Mouse (Mus musculus) cerebellum, postnatal 36 days (tissue): ENCODE results near the gene Arcn1.

Source experiments
- DNase-seq, 2 experiments: peaks; one replicate each; pipeline ENCODE4 v3.0.0; 2021 to 2022; ENCODE audit warnings: mixed read lengths in 2 of 2

The Arcn1 gene

DNA sequence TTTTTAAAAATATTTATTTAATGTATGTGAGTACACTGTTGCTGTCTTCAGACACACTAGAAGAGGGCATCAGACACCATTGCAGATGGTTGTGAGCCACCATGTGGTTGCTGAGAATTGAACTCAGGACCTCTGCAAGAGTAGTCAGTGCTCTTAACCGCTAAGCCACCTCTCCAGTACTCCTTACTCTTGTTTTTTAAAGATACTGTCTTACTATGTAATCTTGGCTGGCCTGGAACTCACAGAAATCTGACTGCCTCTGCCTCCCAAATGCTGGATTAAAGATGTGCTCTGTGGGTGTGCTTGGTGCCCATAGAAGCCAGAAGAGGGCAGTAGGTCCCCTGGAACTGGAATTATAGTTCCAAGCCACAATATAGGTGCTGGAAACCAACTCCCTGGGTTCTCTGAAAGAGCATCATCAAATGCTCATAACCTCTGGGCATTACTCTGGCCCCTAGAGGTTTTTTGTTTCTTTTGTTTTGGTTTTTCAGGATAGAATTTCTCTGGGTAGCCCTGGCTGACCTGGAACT lies 26.9 kb downstream of the Arcn1 start:
- DNase-seq = no peak

DNA sequence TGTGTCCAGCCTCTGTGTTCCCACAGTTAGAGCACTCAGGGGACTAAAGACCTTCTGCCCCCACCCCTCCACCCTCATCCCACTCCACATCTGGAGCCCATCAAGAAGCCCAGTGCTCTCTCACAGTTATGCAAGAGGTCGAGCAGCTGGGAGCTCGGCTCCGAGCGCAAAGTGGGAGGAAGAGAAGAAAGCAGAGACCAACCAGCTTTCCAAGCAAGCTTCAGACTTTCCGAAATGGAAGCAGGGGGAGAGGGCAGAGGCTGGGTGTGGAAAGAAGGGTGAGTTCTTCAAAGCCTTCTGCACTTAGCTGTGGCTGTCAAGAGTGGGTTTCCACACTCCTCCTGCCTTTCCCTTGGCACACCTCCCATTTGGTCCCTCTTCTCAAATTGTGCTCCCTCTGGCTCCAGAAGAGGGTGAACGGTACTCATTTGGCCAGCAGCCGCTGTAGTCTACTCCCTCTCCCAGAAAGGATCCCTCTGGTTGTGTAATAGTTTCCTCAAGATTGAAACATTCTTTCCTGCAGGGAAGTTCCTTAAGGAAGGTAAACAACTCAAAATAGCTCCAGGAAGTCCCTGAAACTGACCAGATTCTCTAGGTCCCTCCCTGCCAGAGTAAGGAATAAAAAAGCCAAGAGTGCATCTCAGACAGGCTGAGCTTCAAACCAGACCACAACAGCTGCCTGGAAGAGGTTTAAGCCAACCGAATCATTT lies 30.2 kb downstream of the Arcn1 start:
- no peak for DNase-seq

DNA sequence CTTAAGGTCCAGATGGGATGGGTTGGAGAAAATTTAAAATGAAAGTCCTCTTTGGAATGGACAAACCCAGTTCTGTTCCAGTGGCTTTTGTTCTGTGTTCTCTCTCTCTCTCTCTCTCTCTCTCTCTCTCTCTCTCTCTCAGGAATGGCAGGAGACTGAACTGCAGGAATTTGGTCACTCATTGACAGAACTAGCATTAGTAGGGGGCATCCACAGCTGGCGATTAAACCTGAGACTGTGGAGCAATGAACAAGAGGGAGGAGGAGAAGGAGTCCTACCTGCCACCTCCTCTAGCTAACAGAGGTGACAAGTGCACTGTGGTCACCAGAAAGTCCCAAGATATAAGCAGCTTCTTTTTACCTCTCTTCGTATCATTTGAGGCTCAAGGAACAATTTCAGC lies 31.3 kb downstream of the Arcn1 start:
- DNase-seq = no peak

DNA sequence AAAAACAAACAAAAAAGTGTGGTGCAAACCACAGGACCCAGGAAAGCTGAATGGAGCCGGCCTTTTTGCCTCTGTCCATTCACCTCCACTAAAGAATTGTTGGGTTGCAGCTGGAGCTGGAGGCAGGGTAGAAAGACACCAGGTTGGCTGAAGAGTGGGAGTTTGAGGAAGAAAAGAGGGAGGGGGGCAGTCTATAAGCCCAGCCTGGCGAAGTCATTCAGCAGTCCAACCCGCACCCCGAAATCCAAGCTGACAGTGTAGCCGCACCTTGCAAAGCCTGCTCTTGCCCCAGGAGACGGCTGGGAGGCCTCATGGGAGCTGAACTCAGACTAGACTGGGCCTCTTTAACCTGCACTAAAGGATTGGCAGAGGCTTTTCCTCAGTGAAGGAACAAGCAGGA lies 31.8 kb downstream of the Arcn1 start:
- no peak for DNase-seq

DNA sequence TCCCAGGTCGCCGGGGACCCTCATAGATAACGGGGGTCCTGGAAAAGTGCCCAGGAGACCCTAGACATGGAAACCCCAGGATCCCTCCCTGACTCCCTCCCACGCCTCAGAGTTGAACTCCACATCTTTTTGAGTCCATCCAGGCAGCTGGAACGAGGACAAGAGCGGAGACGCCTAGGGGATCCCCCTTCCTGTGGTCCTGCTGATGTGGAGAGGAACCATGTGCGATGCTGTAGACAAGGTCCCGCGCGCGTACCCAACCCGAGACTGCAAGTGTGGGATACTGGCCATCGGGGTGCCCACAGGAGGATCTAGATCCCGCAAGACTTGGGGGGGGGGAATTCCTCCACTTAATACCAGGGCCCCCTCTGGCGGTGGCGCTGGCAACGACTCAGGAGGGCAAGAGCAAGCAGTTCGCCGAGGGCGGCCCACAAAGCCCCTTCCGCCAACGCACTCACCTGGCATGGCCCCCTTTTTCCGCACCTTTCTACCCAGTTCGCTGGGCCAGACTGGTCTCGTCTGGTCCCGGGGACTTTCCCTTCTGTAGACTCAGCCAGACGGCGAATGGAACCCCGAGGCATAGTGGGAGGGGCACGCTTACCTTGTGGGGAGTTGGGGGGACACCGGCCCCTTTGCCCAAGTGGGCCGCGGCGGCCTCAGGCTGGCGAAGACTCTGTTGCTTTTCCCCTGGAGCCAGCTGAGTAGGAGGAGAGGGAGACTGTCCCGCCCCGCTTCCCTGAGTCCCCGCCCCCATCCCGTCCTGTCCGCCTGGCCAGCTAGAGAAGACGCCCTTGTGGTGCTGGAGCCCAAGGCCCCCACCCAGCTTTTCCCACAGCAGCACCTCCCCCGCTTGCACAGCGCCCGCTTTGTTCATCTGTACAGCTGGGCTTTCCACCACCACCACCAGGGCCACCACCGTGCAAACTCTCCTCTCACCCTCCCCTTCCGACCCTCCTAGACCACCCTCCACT lies 32.8 kb downstream of the Arcn1 start, which contains the start of gene Phldb1:
Gene Phldb1 (minus strand): TSS at position 675 of the 971 bp plus-strand sequence.
- DNase-seq = peak in 1 of 2 experiments; percentile 57

DNA sequence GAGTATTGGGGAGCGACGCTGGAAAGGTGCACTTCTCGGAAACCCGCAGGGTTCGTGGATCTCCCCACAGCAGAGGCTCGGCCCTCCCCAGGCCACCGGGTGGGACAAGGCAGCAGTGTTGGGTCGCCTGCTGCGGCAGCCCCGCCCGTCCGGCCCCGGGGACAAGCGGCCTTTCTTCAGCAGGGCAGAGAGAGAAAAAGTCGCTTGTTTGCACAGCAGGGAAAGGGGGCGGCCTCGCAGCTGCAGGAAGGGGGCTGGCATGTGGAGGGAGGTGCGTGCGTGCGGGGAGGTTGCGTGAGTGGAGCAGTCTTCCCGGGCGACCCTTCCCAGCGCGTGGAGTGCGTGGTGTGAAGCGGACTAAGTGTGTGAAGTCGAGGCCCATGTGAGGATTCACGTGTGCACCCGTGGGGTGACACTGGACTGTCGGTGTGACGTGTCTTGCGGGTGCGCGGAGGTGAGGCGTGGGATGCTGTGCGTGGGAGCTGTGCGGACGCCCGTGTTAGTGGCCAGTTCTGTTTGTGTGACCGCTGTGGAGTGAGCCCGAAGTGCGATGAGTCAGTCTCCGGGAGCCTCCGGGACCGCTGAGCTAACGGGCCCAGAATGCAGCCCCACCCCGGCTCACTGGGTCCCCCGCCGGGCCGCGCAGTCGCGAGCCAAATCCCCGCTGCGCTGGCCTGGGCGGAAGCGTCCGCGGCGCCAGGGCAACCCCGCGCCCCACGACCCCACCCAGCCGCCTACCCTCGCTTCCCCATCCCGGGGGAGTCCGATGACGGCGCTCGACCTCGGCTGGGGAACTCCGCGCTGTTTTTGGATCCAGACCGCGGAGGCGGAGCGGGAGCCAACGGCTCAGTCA lies 33.7 kb downstream of the Arcn1 start:
- peak; percentile 39 to 50 for DNase-seq

DNA sequence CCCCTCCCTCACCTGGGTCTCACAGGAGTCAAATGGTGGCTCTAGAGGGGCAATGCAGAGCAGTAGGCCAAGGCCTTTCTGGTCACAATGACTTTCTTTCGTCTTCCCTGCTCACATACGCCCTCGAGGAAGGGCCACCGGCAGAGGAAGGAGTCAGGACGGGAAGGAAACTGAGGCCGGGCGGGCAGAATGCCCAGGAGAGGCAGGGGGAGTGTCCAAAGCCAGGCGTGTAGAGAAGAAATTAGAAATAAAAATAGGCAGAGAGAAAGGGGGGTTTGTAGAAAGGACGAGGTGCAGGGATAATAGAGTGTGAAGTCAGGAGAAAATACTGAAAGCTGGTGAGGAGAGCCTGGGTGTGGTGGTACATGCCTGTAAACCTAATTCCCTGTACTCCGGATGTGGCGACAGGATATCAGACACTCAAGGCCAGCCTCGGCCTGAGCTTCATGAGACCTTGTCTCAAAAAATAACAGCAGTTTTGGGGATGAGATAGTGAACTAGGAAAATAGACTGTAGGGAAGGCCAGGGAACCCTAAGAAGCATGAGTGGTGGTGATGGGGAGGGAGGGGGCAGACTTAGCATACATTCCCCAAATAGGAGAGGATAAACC lies 34.6 kb downstream of the Arcn1 start:
- DNase-seq = no peak

DNA sequence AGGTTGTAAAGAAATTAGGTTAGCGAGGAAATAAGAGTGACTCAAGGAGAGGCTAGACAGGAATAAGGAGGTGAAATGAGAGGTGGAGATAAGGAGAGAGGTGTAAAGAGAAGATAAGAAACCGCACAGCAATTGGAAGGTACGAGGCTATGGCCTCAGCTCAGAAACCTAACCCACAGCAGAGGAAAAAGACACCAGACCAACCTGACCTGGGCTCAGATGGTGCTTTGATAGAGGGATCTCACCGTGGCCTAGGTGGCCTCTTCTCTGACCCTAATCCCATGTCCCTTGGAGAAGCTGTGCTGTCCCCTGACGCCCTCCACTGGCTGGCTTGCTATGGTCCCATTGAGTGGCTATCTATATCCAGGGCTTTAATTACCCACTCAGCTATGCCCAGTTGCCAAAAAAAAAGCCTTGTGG lies 35.5 kb downstream of the Arcn1 start:
- DNase-seq = no peak

DNA sequence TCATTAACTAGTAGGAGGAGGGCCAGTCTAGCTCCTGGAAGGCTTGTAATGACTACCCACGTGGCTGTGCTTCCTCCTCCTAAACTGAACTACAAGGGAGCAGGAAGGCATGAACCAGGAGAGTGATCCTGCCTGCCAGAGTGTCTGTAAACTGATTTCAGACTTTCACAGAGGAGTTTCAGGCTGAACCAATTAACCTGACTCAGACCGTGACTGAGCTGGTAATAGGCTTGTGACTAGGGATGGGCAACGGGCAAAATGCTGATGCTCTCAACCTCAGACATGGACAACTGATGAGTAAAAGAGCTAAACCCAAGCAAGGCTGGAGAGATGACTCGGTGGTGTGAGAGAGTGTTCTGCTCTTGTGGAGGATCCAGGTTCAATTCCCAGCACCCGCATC lies 40.2 kb downstream of the Arcn1 start:
- DNase-seq = no peak

DNA sequence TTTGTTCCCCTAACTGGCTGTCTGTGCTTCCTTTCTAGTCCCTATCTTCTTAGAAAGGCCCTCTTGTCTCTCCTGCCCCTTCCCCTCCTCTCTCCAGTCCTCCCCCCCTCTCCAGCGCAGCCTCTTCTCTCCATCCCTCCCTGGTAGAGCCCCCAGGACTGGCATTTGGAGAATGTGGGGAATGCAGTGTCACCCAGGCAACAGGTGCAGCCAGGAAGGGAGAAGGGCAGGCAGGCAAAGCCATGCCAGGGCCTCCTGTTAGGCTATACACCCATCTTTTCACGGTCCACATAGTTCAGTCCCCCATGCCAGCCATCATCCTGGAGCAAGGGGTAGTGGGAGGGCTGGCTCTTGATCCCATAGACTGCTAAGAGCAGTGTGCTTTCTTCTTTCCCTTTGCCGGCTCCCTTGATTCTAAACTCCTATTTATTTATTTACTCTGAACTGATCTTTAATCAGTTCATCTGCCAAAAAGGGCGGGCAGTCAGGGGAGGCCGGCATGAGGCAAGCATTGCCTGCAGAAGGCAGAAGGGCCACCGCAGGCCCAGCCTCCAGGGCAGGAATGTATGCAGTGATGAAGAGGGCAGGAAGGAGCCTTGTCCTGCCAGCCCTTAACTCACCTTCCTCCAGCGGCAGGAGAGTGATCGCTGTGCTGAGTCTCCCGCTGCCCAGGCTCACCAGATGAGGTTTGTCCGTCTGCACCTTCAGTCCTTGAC lies 41.1 kb downstream of the Arcn1 start:
- DNase-seq = no peak

DNA sequence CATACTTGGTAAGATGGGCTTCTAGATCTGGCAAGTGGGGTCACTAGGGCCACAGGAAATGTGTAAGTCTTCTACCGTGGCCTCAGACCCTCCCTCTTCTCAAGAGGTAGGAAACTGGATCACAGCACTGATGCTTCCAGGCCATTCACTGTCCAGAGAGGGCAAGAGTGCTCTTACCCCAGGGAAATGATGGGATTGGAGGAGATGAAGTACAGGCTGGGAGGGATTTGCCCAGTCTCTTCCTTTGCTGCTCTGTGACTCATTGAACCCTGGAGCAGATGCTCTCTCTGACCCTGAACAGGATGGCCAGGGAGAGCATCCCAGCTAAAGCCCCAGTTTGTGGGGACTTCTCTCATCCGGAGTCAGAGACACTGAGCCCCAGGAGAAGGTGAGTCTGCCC lies 43.0 kb downstream of the Arcn1 start:
- DNase-seq = no peak

DNA sequence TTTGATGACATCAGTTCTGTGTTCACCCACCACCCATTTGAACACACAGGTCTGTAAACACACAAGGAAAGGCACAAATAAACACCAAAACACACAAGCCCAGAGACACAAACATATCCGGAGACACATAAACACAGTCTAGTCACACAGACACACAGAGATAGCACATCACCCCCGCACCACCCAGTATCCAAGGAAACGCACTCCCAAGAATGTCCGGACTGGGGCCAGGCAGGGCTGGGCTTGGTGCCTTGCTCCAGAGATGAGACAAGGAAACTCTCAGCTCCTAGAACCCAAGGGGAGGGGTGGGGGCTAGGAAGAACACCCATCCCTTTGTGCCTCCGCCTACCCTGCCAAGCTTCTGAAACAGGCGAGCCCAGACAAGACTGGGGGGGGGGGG lies 43.4 kb downstream of the Arcn1 start:
- no peak for DNase-seq

DNA sequence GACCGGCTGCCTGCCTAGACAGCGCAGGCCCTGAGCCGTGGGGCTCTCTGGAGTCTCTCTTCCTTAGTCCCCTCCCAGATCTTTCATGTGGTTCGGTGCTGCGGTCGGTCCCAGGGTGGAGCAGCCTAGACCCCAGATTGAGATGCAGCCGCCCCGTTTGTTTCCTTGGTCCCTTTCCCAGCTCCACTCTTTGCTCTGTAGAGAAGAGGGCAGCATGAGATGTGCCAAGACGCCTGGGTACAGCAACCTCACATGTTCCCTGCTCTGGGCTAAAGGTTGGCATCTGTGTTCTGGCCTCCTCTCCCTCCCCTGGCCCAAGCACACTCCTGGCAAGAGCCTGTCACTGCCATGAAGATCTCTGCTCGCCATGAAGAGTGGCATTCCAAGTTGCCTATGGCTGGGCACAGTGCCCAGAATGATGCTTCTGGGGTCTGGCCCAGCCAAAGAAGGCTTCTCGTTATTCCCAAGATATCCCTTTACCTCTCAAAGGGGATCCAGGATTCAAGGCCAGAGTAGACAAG lies 44.1 kb downstream of the Arcn1 start:
- DNase-seq = no peak

DNA sequence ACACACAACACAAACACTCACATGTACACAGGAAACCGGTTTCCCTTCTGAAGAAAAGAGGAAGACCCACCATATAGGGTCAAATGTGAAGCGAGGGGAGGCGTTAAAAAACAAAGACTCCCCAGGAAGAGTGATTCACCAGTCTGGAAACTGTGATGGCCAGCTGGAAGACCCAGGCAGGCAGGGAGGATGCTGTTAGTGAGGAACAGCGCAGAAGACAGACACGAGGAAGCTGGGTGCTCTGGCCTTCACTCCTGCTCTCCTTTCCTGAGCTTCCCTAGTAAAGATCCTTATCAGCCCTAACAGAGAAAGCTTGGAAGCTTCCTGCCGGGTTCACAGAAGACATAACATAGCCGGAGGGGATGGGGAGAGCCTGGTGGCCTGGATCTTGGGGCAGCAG lies 44.6 kb downstream of the Arcn1 start:
- DNase-seq = no peak

DNA sequence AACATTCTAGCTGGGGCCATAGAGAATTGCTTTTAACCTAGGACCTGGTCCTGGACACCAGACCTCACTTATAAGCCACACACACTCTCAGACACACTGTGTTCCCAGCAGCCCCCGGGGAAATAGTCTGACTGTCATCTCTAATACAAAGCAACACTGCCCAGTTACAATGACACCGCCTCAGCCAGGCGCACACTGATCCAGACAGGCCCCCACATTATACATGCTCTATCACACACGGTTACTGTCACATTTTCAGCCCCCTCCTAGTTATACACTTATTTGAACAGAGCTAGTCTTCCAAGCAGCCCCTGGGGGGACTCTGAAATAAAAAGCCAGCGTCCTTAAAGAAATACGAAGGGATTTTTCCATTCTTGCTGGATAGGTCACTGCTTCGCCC lies 45.1 kb downstream of the Arcn1 start:
- no peak for DNase-seq

DNA sequence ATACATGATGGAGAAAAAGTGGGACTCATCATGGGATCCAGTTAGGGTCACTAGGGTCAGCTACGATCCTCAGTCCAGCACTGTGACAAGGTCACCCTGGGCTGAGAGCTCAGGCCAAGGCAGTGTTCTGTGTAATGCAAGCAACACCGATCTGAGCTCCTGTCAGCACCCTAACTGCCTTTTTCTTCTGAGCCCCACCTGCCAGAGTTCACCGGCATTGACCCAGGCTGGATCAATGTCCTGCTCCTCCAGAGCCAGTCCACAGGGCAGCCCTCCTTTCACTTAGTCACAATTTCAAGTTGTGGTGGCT lies 45.8 kb downstream of the Arcn1 start:
- no peak for DNase-seq

DNA sequence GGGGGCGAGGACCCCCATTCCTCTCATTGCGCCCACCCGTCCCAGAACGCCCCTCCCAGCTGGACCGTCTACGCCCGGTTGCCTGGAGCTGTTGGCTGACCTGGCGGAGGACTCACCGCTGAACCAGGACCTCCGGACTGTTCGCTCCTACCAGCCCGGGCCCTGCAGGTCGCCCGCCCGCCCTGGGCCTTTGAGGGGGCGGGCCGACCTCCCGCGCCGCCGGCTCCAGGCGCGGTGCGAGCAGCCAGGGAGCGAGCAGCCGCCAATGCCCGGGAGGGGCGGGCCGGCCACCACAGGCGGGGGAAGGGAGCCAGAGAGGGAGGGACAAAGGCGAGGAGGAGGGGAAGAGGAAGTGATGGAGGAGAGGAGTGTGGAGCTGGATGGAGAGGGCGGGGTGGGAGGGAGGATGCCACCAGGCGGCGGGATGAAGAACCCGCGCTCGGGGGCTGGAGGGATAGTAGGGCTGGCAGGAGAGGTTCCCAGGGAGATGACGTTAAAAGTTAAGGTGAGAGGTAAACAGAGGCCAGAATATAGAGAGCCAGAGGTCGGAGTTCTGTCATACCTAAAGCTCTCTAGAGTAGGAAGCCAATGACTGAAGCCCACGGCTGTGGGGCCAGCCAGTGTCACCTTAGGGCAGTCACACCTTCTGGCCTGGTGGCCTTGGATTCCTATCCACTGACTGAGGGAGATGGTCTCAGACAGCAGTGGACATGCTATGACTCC lies 46.3 kb downstream of the Arcn1 start:
- peak; percentile 86 to 93 for DNase-seq

DNA sequence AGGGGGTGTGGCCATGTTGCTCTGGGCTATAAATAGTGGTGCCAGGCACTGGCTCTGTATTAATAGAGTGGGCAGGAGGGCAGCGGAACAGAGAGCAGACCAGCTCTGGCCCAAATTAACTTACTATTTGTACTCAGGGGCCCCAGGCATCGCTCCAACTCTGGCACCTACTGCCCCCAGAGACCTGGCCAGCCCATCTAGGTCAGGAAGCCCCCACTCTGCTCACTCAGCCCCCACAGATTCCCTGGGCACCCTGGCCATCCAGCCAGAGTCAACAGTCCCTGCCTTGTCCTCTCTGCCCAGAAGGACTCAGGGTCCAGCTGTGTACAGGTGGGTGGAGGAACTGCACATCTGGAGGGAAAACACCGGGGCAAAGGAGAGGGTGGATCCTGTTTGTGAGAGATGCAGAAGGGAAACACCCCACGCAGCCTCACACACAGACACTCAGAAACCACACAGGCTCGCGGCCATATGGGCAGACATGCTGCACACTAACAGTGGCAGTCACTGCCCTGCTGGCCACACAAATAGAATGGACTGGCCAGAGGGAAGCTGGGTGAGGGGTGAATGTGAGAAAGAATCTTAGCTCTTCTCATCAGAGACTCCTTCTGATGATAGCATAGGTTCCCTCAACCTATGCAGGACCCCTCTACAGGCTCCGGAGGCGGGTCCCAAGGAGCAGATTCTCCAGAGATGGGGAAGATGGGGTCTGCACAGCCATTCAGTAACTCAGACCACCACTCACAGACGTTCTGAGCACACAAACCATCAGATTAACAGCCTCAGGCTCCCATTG lies 47.1 kb downstream of the Arcn1 start:
- peak; percentile 62 to 68 for DNase-seq

DNA sequence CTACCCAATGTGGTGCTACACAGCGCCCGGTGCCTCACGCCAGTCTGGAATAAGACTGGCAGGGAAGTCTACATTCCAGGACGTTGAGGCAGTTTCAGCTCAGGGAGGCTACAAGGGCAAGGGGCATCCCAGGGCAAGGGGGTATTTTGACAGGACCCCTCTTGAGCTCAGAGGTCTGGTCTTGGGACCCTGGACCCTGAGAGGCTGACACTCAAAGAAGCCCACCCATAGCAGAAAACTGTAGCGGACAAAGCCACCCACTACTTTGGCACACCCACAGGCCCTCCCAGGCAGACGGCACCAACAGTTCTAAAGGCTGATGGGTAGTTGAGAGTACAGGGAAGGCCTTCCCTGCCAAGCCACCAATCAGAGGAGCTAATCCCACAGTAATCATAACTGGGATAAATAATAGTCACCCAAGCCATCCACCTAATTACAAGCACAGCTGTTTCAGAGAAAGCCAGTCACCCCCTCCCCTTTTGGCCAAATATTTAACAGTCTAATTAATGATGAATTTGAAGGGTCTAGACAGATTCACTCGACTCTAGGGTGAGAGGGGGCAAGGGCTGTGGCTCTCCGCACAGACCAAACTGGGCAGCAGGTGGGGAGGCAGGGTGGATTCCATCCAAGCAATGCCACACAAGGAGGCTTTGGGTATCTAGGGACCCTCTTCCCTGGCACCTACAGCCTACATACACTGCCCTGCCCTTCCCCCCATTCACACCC lies 47.9 kb downstream of the Arcn1 start:
- DNase-seq = no peak
